In genomic region chr2:91264711-91265681, GRCm38 (mm10) we compare ENCODE assay signal across 8 mouse cellular contexts. TPM values are rescaled to one million over a fixed set of nuclear protein-coding genes. Genes with fewer than 3 reads are reported as not detected.
DNase-seq lines count a peak whose midpoint lies in the region; ATAC-seq and TF ChIP-seq lines count a peak whose summit lies in the region.

Arfgap2 (plus strand) TSS chr2:91264974.

- peak; percentile 99 for DNase-seq in 3T3-L1 (ENCODE audit: low read depth, low spot score)
- DNase-seq in adrenal gland, postnatal 4 days (ENCODE audit: low spot score in 2 of 2), result peak; percentile 93 to 97
- DNase-seq in embryonic facial prominence, embryonic 14.5 days (ENCODE audit: low spot score), result peak; percentile 99
- DNase-seq in heart, adult 2 months, result peak; percentile 97 to 99
- DNase-seq in kidney, adult 8-10 months, result peak; percentile 99
- peak; percentile 86 to 96 for DNase-seq in spleen, postnatal 10 days (ENCODE audit: low spot score in 2 of 2)

- peak within 1 kb of the TSS; percentile 79 for H3K4me2 ChIP-seq in embryonic facial prominence, embryonic 14.5 days (ENCODE audit: low read depth, low read length)
- H3K4me2 ChIP-seq in limb, embryonic 13.5 days (replicated peaks), result peak within 1 kb of the TSS; percentile 86
- peak within 1 kb of the TSS; percentile 88 for H3K4me2 ChIP-seq in midbrain, embryonic 16.5 days (ENCODE audit: low read length)

- H3K79me2 ChIP-seq in heart, adult 2 months (replicated peaks; ENCODE audit: control insufficient read depth, insufficient read depth, low read length), result peaks cover 2% of the 10 kb centered on the region; the same call in 1 of the 2 replicates

- TF ChIP-seq CTCF in heart, adult 2 months (IDR thresholded peaks at IDR 0.05), result no peak

- peaks cover 8% of the 10 kb centered on the region; the same call in 1 of the 2 replicates for H3K4me1 ChIP-seq in embryonic facial prominence, embryonic 14.5 days (ENCODE audit: control insufficient read depth, insufficient read depth, low read length)
- peaks cover 3% of the 10 kb centered on the region for H3K4me1 ChIP-seq in heart, adult 2 months (ENCODE audit: control insufficient read depth, insufficient read depth, low read length)
- peaks cover 20% of the 10 kb centered on the region for H3K4me1 ChIP-seq in limb, embryonic 13.5 days
- H3K4me1 ChIP-seq in midbrain, embryonic 16.5 days (ENCODE audit: control insufficient read depth, insufficient read depth, low read length), result peaks cover 16% of the 10 kb centered on the region

- H3K27ac ChIP-seq in embryonic facial prominence, embryonic 14.5 days (replicated peaks; ENCODE audit: low read depth, low read length), result peak within 1 kb of the TSS; percentile 93
- peak within 1 kb of the TSS; percentile 91 for H3K27ac ChIP-seq in heart, adult 2 months
- peak within 1 kb of the TSS; percentile 87 for H3K27ac ChIP-seq in limb, embryonic 13.5 days
- H3K27ac ChIP-seq in midbrain, embryonic 16.5 days (ENCODE audit: low read length), result peak within 1 kb of the TSS; percentile 93

- intact Hi-C loops in heart, adult 2 months (cut with DNase I), result no loop called here

- no peak for TF ChIP-seq EP300 in heart, adult 2 months (IDR thresholded peaks at IDR 0.05; ENCODE audit: insufficient read depth, low read depth, low read length)

- H3K27me3 ChIP-seq in embryonic facial prominence, embryonic 14.5 days (replicated peaks; ENCODE audit: control insufficient read depth, insufficient read depth, low read length), result no peaks in the 10 kb centered on the region
- no peaks in the 10 kb centered on the region for H3K27me3 ChIP-seq in heart, adult 2 months (ENCODE audit: control insufficient read depth, insufficient read depth, low read length)
- H3K27me3 ChIP-seq in limb, embryonic 13.5 days, result no peaks in the 10 kb centered on the region
- H3K27me3 ChIP-seq in midbrain, embryonic 16.5 days (ENCODE audit: control insufficient read depth, insufficient read depth, low read depth, low read length), result no peaks in the 10 kb centered on the region

- H3K9ac ChIP-seq in embryonic facial prominence, embryonic 14.5 days (ENCODE audit: low read depth, low read length), result peak within 1 kb of the TSS; percentile 94
- H3K9ac ChIP-seq in heart, adult 2 months (ENCODE audit: low read depth, low read length), result peak within 1 kb of the TSS; percentile 80
- peak within 1 kb of the TSS; percentile 93 for H3K9ac ChIP-seq in limb, embryonic 13.5 days
- peak within 1 kb of the TSS; percentile 93 for H3K9ac ChIP-seq in midbrain, embryonic 16.5 days (ENCODE audit: low read depth, low read length)

- under 1% methylated on average over 69 of the region's 72 CpGs for WGBS in embryonic facial prominence, embryonic 14.5 days
- WGBS in heart, adult 2 months, result under 1% methylated on average over 72 of the region's 72 CpGs
- WGBS in limb, embryonic 13.5 days, result 1% methylated on average over 72 of the region's 72 CpGs
- WGBS in midbrain, embryonic 16.5 days, result 1% methylated on average over 72 of the region's 72 CpGs

- peaks cover 64% of the 10 kb centered on the region for H3K36me3 ChIP-seq in embryonic facial prominence, embryonic 14.5 days (ENCODE audit: control insufficient read depth, insufficient read depth, low read length)
- no peaks in the 10 kb centered on the region; the same call in 1 of the 2 replicates for H3K36me3 ChIP-seq in heart, adult 2 months (ENCODE audit: control insufficient read depth, insufficient read depth, low read length)
- H3K36me3 ChIP-seq in limb, embryonic 13.5 days, result peaks cover 77% of the 10 kb centered on the region
- H3K36me3 ChIP-seq in midbrain, embryonic 16.5 days (ENCODE audit: control insufficient read depth, insufficient read depth, low read length), result peaks cover 20% of the 10 kb centered on the region

- H3K9me3 ChIP-seq in embryonic facial prominence, embryonic 14.5 days (ENCODE audit: control insufficient read depth, low read length), result no peaks in the 10 kb centered on the region
- no peaks in the 10 kb centered on the region for H3K9me3 ChIP-seq in limb, embryonic 13.5 days
- H3K9me3 ChIP-seq in midbrain, embryonic 16.5 days (replicated peaks; ENCODE audit: control insufficient read depth, low read length, poor library complexity, severe bottlenecking), result no peaks in the 10 kb centered on the region

- peak; percentile 92 for TF ChIP-seq POLR2A in heart, adult 2 months (IDR thresholded peaks at IDR 0.05; ENCODE audit: insufficient read depth, low read depth, low read length)

- H3K4me3 ChIP-seq in embryonic facial prominence, embryonic 14.5 days (ENCODE audit: low read depth, low read length), result peak within 1 kb of the TSS; percentile 80
- peak within 1 kb of the TSS; percentile 88 for H3K4me3 ChIP-seq in heart, adult 2 months
- peak within 1 kb of the TSS; percentile 85 for H3K4me3 ChIP-seq in limb, embryonic 13.5 days
- H3K4me3 ChIP-seq in midbrain, embryonic 16.5 days (ENCODE audit: low read depth, low read length), result peak within 1 kb of the TSS; percentile 69

- ATAC-seq in embryonic facial prominence, embryonic 14.5 days (ENCODE audit: low read depth), result peak; percentile 100
- ATAC-seq in limb, embryonic 13.5 days (ENCODE audit: low FRiP score, low read depth), result peak; percentile 99
- ATAC-seq in midbrain, embryonic 16.5 days, result peak; percentile 99

RNA-seq across cellular contexts. Expression of gene Arfgap2, which starts in this region (rescaled TPM):
- 100 to 1,000 TPM; 112 to 119 TPM for total RNA-seq in adrenal gland, postnatal 4 days (2021)
- 68.1 and 79.3 TPM in 2 replicates for polyA plus RNA-seq in embryonic facial prominence, embryonic 14.5 days (2014; fragmentation: Nextera tagmentation; extraction: Ambion mirVana)
- 10 to 100 TPM; 54.7 to 58.2 TPM for total RNA-seq in heart, adult 2 months (2021)
- polyA plus RNA-seq in heart, adult 2 months (2012; rRNA removed), result 35.0 and 43.2 TPM in 2 replicates
- 89.0 and 91.6 TPM in 2 replicates for polyA plus RNA-seq in limb, embryonic 13.5 days (2015; fragmentation: Nextera tagmentation; extraction: Ambion mirVana)
- 73.0 and 74.4 TPM in 2 replicates for polyA plus RNA-seq in midbrain, embryonic 16.5 days (2015; fragmentation: Nextera tagmentation; extraction: Ambion mirVana)

Comparison
In these comparisons a context has a peak if more than half of its experiments do, and no peak if none do; other contexts are left out.
1. Peak in every context shown above with its lines: DNase-seq, ATAC-seq, H3K4me3 ChIP-seq and H3K27ac ChIP-seq.